Mouse (Mus musculus): ENCODE measurements around the gene Mrtfa. TPM values are rescaled to one million over a fixed set of nuclear protein-coding genes. Genes with fewer than 3 reads are reported as not detected.
A peak's percentile ranks its signal among the peaks of the same experiment; 100 is the strongest.

Gene Mrtfa
- polyA plus RNA-seq, 1 experiment from 2014 or later, result 22.9 TPM

- H3K4me3 ChIP-seq, result no peak overlapping the region
- no peak for ATAC-seq (ENCODE audit: low FRiP score)
- no peak overlapping the region for H3K4me2 ChIP-seq
- 63% methylated on average over 10 of the region's 10 CpGs for WGBS
- H3K9ac ChIP-seq, result no peak overlapping the region
- H3K9me3 ChIP-seq, result no peaks in the 10 kb centered on the region
- H3K36me3 ChIP-seq, result peaks cover 92% of the 10 kb centered on the region
- H3K27me3 ChIP-seq, result no peaks in the 10 kb centered on the region
- H3K4me1 ChIP-seq (replicated peaks), result no peaks in the 10 kb centered on the region
- H3K27ac ChIP-seq, result no peak overlapping the region
Observed at GRCm38 (mm10) chr15:81008689-81009123, 181.9 kb downstream of the Mrtfa start.

GRCm38 (mm10) chr15:81007905-81008304 lies 182.7 kb downstream of the Mrtfa start:
- peaks cover 90% of the 10 kb centered on the region for H3K36me3 ChIP-seq
- WGBS, result 92% methylated on average over 8 of the region's 8 CpGs
- no peak for ATAC-seq (ENCODE audit: low FRiP score)

GRCm38 (mm10) chr15:81007339-81007738 lies 183.2 kb downstream of the Mrtfa start:
- H3K27ac ChIP-seq, result no peak overlapping the region
- H3K27me3 ChIP-seq, result no peaks in the 10 kb centered on the region
- H3K4me2 ChIP-seq, result no peak overlapping the region
- peaks cover 84% of the 10 kb centered on the region for H3K36me3 ChIP-seq
- H3K9me3 ChIP-seq, result no peaks in the 10 kb centered on the region
- no peak overlapping the region for H3K9ac ChIP-seq
- H3K4me3 ChIP-seq, result no peak overlapping the region
- no peaks in the 10 kb centered on the region for H3K4me1 ChIP-seq (replicated peaks)
- no peak for ATAC-seq (ENCODE audit: low FRiP score)
- 96% methylated on average over 9 of the region's 9 CpGs for WGBS

More at GRCm38 (mm10) chr15:81007905-81008304, 182.7 kb downstream of the Mrtfa start:
- H3K4me2 ChIP-seq, result no peak overlapping the region
- H3K9me3 ChIP-seq, result no peaks in the 10 kb centered on the region
- no peak overlapping the region for H3K27ac ChIP-seq
- H3K9ac ChIP-seq, result no peak overlapping the region
- H3K27me3 ChIP-seq, result no peaks in the 10 kb centered on the region
- no peaks in the 10 kb centered on the region for H3K4me1 ChIP-seq (replicated peaks)
- H3K4me3 ChIP-seq, result no peak overlapping the region

- no peak for ATAC-seq (ENCODE audit: low FRiP score)
- no peaks in the 10 kb centered on the region for H3K4me1 ChIP-seq (replicated peaks)
- H3K27me3 ChIP-seq, result no peaks in the 10 kb centered on the region
- no peak overlapping the region for H3K9ac ChIP-seq
- peaks cover 73% of the 10 kb centered on the region for H3K36me3 ChIP-seq
- H3K4me2 ChIP-seq, result no peak overlapping the region
- 89% methylated on average over 10 of the region's 10 CpGs for WGBS
- no peak overlapping the region for H3K27ac ChIP-seq
- H3K4me3 ChIP-seq, result no peak overlapping the region
- H3K9me3 ChIP-seq, result no peaks in the 10 kb centered on the region
Observed at GRCm38 (mm10) chr15:81006127-81006735, 184.3 kb downstream of the Mrtfa start.

- H3K4me3 ChIP-seq, result no peak overlapping the region
- ATAC-seq (ENCODE audit: low FRiP score), result no peak
- H3K27me3 ChIP-seq, result no peaks in the 10 kb centered on the region
- peaks cover 20% of the 10 kb centered on the region for H3K36me3 ChIP-seq
- H3K9ac ChIP-seq, result peak overlapping the region; percentile 8; the same call in 1 of the 2 replicates
- H3K4me2 ChIP-seq, result no peak overlapping the region
- H3K27ac ChIP-seq, result no peak overlapping the region
- H3K9me3 ChIP-seq, result no peaks in the 10 kb centered on the region
- H3K4me1 ChIP-seq (replicated peaks), result 0 out of 2 replicates have a peak, but pooled peaks cover 6% of the 10 kb centered on the region
- 36% methylated on average over 2 of the region's 4 CpGs for WGBS
Observed at GRCm38 (mm10) chr15:81000419-81001138, 190.0 kb downstream of the Mrtfa start.

GRCm38 (mm10) chr15:80997077-80997476 lies 193.5 kb downstream of the Mrtfa start:
- H3K4me1 ChIP-seq (replicated peaks), result 0 out of 2 replicates have a peak, but pooled peaks cover 6% of the 10 kb centered on the region
- H3K4me3 ChIP-seq, result no peak overlapping the region

GRCm38 (mm10) chr15:80996090-80996835 lies 194.3 kb downstream of the Mrtfa start:
- H3K27me3 ChIP-seq, result no peaks in the 10 kb centered on the region
- no peak overlapping the region for H3K9ac ChIP-seq
- H3K4me3 ChIP-seq, result no peak overlapping the region
- no peaks in the 10 kb centered on the region for H3K36me3 ChIP-seq
- H3K4me2 ChIP-seq, result no peak overlapping the region
- 0 out of 2 replicates have a peak, but pooled peaks cover 6% of the 10 kb centered on the region for H3K4me1 ChIP-seq (replicated peaks)
- H3K27ac ChIP-seq, result no peak overlapping the region
- WGBS, result 82% methylated on average over 6 of the region's 6 CpGs
- no peak for ATAC-seq (ENCODE audit: low FRiP score)
- no peaks in the 10 kb centered on the region for H3K9me3 ChIP-seq

More at GRCm38 (mm10) chr15:80997077-80997476, 193.5 kb downstream of the Mrtfa start:
- H3K9ac ChIP-seq, result no peak overlapping the region
- 65% methylated on average over 1 of the region's 1 CpGs for WGBS
- no peaks in the 10 kb centered on the region for H3K9me3 ChIP-seq
- no peaks in the 10 kb centered on the region for H3K27me3 ChIP-seq
- no peak overlapping the region for H3K27ac ChIP-seq
- no peak for ATAC-seq (ENCODE audit: low FRiP score)
- no peak overlapping the region for H3K4me2 ChIP-seq
- H3K36me3 ChIP-seq, result no peaks in the 10 kb centered on the region

- no peaks in the 10 kb centered on the region for H3K9me3 ChIP-seq
- WGBS, result 91% methylated on average over 5 of the region's 5 CpGs
- no peak overlapping the region for H3K4me3 ChIP-seq
- H3K4me2 ChIP-seq, result no peak overlapping the region
- H3K4me1 ChIP-seq (replicated peaks), result no peaks in the 10 kb centered on the region
- H3K27me3 ChIP-seq, result no peaks in the 10 kb centered on the region
- ATAC-seq (ENCODE audit: low FRiP score), result no peak
- H3K36me3 ChIP-seq, result no peaks in the 10 kb centered on the region
- H3K9ac ChIP-seq, result no peak overlapping the region
- no peak overlapping the region for H3K27ac ChIP-seq
Observed at GRCm38 (mm10) chr15:80994959-80995358, 195.6 kb downstream of the Mrtfa start.

- Histone ChIP-seq H3K36me3 (no peaks in the 10 kb centered on the region), H3K9ac (no peak overlapping the region), H3K4me3 (no peak overlapping the region), H3K27ac (no peak overlapping the region), H3K27me3 (no peaks in the 10 kb centered on the region), H3K4me1 (replicated peaks) (no peaks in the 10 kb centered on the region), H3K4me2 (no peak overlapping the region), H3K9me3 (no peaks in the 10 kb centered on the region)
- WGBS, result 76% methylated on average over 3 of the region's 3 CpGs
- no peak for ATAC-seq (ENCODE audit: low FRiP score)
Observed at GRCm38 (mm10) chr15:80989712-80990111, 200.8 kb downstream of the Mrtfa start.

- H3K4me1 ChIP-seq (replicated peaks), result no peaks in the 10 kb centered on the region
- no peak overlapping the region for H3K4me2 ChIP-seq
- no peaks in the 10 kb centered on the region for H3K27me3 ChIP-seq
- H3K36me3 ChIP-seq, result no peaks in the 10 kb centered on the region
- H3K9ac ChIP-seq, result no peak overlapping the region
- WGBS, result 59% methylated on average over 1 of the region's 1 CpGs
- ATAC-seq (ENCODE audit: low FRiP score), result no peak
- H3K4me3 ChIP-seq, result no peak overlapping the region
- no peak overlapping the region for H3K27ac ChIP-seq
- no peaks in the 10 kb centered on the region for H3K9me3 ChIP-seq
Observed at GRCm38 (mm10) chr15:80988331-80988730, 202.2 kb downstream of the Mrtfa start.

GRCm38 (mm10) chr15:80983264-80983663 lies 207.3 kb downstream of the Mrtfa start:
- Histone ChIP-seq H3K27me3 (no peaks in the 10 kb centered on the region), H3K4me2 (no peak overlapping the region), H3K9ac (no peak overlapping the region), H3K9me3 (no peaks in the 10 kb centered on the region), H3K27ac (no peak overlapping the region), H3K4me3 (no peak overlapping the region), H3K4me1 (replicated peaks) (peaks cover 15% of the 10 kb centered on the region), H3K36me3 (no peaks in the 10 kb centered on the region)
- ATAC-seq (ENCODE audit: low FRiP score), result no peak
- WGBS, result 96% methylated on average over 2 of the region's 2 CpGs

- Histone ChIP-seq H3K9me3 (no peaks in the 10 kb centered on the region), H3K9ac (no peak overlapping the region), H3K27me3 (no peaks in the 10 kb centered on the region), H3K4me3 (no peak overlapping the region), H3K27ac (no peak overlapping the region), H3K36me3 (no peaks in the 10 kb centered on the region), H3K4me2 (no peak overlapping the region), H3K4me1 (replicated peaks) (peaks cover 20% of the 10 kb centered on the region)
- WGBS, result 87% methylated on average over 4 of the region's 4 CpGs
- no peak for ATAC-seq (ENCODE audit: low FRiP score)
Observed at GRCm38 (mm10) chr15:80981176-80981575, 209.4 kb downstream of the Mrtfa start.

Measured in hindbrain, embryonic 13.5 days (tissue).